Mouse (Mus musculus) macrophage (primary cell): ENCODE data around the gene Dennd5b. TPM values are rescaled to one million over a fixed set of nuclear protein-coding genes. Genes with fewer than 3 reads are reported as not detected.
"Not testable (repeated sequence)": the region's sequence is repeated elsewhere in the genome, so short reads cannot be mapped to it uniquely, and the experiment has no call there.

Experiments
- H3K27ac ChIP-seq: fragments of 350-480 bp; formaldehyde crosslinking; 2 replicates; pipeline ENCODE4 v1.9.0; 2021
- H3K36me3 ChIP-seq: fragments of 350-480 bp; formaldehyde crosslinking; 2 replicates; pipeline ENCODE4 v1.9.0; 2021; ENCODE audit errors: inconsistent target
- H3K4me3 ChIP-seq: fragments of 350-480 bp; formaldehyde crosslinking; 2 replicates; pipeline ENCODE4 v1.9.0; 2021; ENCODE audit errors: inconsistent target
- H3K79me2 ChIP-seq: fragments of 350-480 bp; formaldehyde crosslinking; 2 replicates; pipeline ENCODE4 v1.9.0; 2021; ENCODE audit errors: inconsistent target
- WGBS: methylation state at CpG from one replicate; pipeline ENCODE4 v1.1.7; 2026; ENCODE audit warnings: inconsistent platforms; ENCODE audit not compliant: missing documents; 5-methylcytosine and 5-hydroxymethylcytosine counted together
- polyA plus RNA-seq: library from polyadenylated mRNA; stranded (reverse); fragments of 250-400 nt; gene quantifications from 3 replicates; pipeline ENCODE4 v1.2.4, GENCODE M21; 2018; ENCODE audit warnings: inconsistent platforms

Dennd5b gene
- polyA plus RNA-seq, 1 experiment from 2014 or later = 0.20 TPM

- Histone ChIP-seq H3K79me2 (no peaks in the 10 kb centered on the region), H3K27ac (no peak overlapping the region), H3K4me3 (no peak overlapping the region), H3K36me3 (no peaks in the 10 kb centered on the region)
These were observed 90.6 kb downstream of the Dennd5b start for GRCm38 (mm10) chr6:149010766-149011301.

GRCm38 (mm10) chr6:149005009-149005408, 96.5 kb downstream of the Dennd5b start:
- H3K79me2 ChIP-seq = no peaks in the 10 kb centered on the region
- H3K27ac ChIP-seq = no peak overlapping the region
- H3K4me3 ChIP-seq = no peak overlapping the region
- H3K36me3 ChIP-seq = no peaks in the 10 kb centered on the region
- 100% methylated on average over 5 of the region's 7 CpGs for whole genome bisulfite sequencing

GRCm38 (mm10) chr6:148994327-148994999, 107.0 kb downstream of the Dennd5b start:
- Histone ChIP-seq H3K27ac (no peak overlapping the region), H3K36me3 (no peaks in the 10 kb centered on the region), H3K79me2 (no peaks in the 10 kb centered on the region), H3K4me3 (no peak overlapping the region)
- 33% methylated on average over 5 of the region's 5 CpGs for WGBS

- WGBS = 73% methylated on average over 9 of the region's 9 CpGs
- H3K4me3 ChIP-seq = no peak overlapping the region
- H3K79me2 ChIP-seq = no peaks in the 10 kb centered on the region
- no peak overlapping the region for H3K27ac ChIP-seq
- H3K36me3 ChIP-seq = no peaks in the 10 kb centered on the region
These were observed 108.1 kb downstream of the Dennd5b start for GRCm38 (mm10) chr6:148993117-148994077.

- H3K36me3 ChIP-seq = no peaks in the 10 kb centered on the region
- no peak overlapping the region for H3K27ac ChIP-seq
- WGBS = 91% methylated on average over 3 of the region's 4 CpGs
- no peak overlapping the region for H3K4me3 ChIP-seq
- H3K79me2 ChIP-seq = no peaks in the 10 kb centered on the region
These were observed 108.9 kb downstream of the Dennd5b start for GRCm38 (mm10) chr6:148992373-148993116.

- WGBS = 86% methylated on average over 6 of the region's 6 CpGs
- Histone ChIP-seq H3K27ac (no peak overlapping the region), H3K36me3 (no peaks in the 10 kb centered on the region), H3K4me3 (no peak overlapping the region), H3K79me2 (no peaks in the 10 kb centered on the region)
These were observed 109.7 kb downstream of the Dennd5b start for GRCm38 (mm10) chr6:148991660-148992372.

GRCm38 (mm10) chr6:148989792-148990491, 111.5 kb downstream of the Dennd5b start:
- WGBS = no CpG with 5 or more reads among the region's 3 CpGs
- H3K36me3 ChIP-seq, H3K27ac ChIP-seq, H3K79me2 ChIP-seq, H3K4me3 ChIP-seq: not testable (repeated sequence)

- Histone ChIP-seq H3K27ac (no peak overlapping the region), H3K4me3 (no peak overlapping the region), H3K36me3 (no peaks in the 10 kb centered on the region), H3K79me2 (no peaks in the 10 kb centered on the region)
- 44% methylated on average over 4 of the region's 4 CpGs for WGBS
These were observed 115.5 kb downstream of the Dennd5b start for GRCm38 (mm10) chr6:148986003-148986402.

- Histone ChIP-seq H3K4me3 (no peak overlapping the region), H3K36me3 (no peaks in the 10 kb centered on the region), H3K79me2 (no peaks in the 10 kb centered on the region), H3K27ac (no peak overlapping the region)
- 0% methylated on average over 2 of the region's 3 CpGs for WGBS
These were observed 121.0 kb downstream of the Dennd5b start for GRCm38 (mm10) chr6:148980495-148980894.

- WGBS = 96% methylated on average over 3 of the region's 3 CpGs
- Histone ChIP-seq H3K4me3 (no peak overlapping the region), H3K36me3 (no peaks in the 10 kb centered on the region), H3K79me2 (no peaks in the 10 kb centered on the region), H3K27ac (no peak overlapping the region)
These were observed 126.4 kb downstream of the Dennd5b start for GRCm38 (mm10) chr6:148975096-148975495.

GRCm38 (mm10) chr6:148972891-148973290, 128.6 kb downstream of the Dennd5b start:
- Histone ChIP-seq H3K79me2 (no peaks in the 10 kb centered on the region), H3K27ac (no peak overlapping the region), H3K36me3 (no peaks in the 10 kb centered on the region), H3K4me3 (no peak overlapping the region)
- WGBS = 82% methylated on average over 2 of the region's 2 CpGs

GRCm38 (mm10) chr6:148972059-148972848, 129.2 kb downstream of the Dennd5b start:
- H3K27ac ChIP-seq = no peak overlapping the region
- 89% methylated on average over 9 of the region's 9 CpGs for WGBS
- no peaks in the 10 kb centered on the region for H3K36me3 ChIP-seq
- no peak overlapping the region for H3K4me3 ChIP-seq
- H3K79me2 ChIP-seq = no peaks in the 10 kb centered on the region

- WGBS = 46% methylated on average over 8 of the region's 9 CpGs
- Histone ChIP-seq H3K4me3 (no peak overlapping the region), H3K27ac (no peak overlapping the region), H3K36me3 (no peaks in the 10 kb centered on the region), H3K79me2 (no peaks in the 10 kb centered on the region)
These were observed 130.0 kb downstream of the Dennd5b start for GRCm38 (mm10) chr6:148971385-148971940.
